Mouse (Mus musculus): ENCODE data around the gene Kdm2b. TPM values are rescaled to one million over a fixed set of nuclear protein-coding genes. Genes with fewer than 3 reads are reported as not detected.
A peak's percentile ranks its signal among the peaks of the same experiment; 100 is the strongest.

Kdm2b gene
- polyA plus RNA-seq (2012; fragmentation: generic; extraction: Trizol): 10.1 TPM

GRCm38 (mm10) chr5:122989551-122990330 lies at the start of gene Kdm2b:
Gene Kdm2b (minus strand): TSS chr5:122989823.
- peak within 1 kb of the TSS; percentile 33 for H3ac ChIP-seq (ENCODE audit: control insufficient read depth, insufficient read length)
- TF ChIP-seq POLR2AphosphoS2 (IDR thresholded peaks at IDR 0.05; ENCODE audit: insufficient read length, low read depth) (no peak), MAX (IDR thresholded peaks at IDR 0.05; ENCODE audit: low read depth) (no peak), TCF3 (IDR thresholded peaks at IDR 0.05; ENCODE audit: insufficient read length, low read depth) (no peak), USF1 (IDR thresholded peaks at IDR 0.05; ENCODE audit: low read depth) (no peak), SRF (IDR thresholded peaks at IDR 0.05; ENCODE audit: control insufficient read depth, insufficient read length, low read depth) (no peak), REST (IDR thresholded peaks at IDR 0.05; ENCODE audit: insufficient read depth, insufficient read length) (no peak), E2F4 (IDR thresholded peaks at IDR 0.05; ENCODE audit: insufficient read depth) (no peak), POLR2A (IDR thresholded peaks at IDR 0.05; ENCODE audit: insufficient read length, low read depth) (no peak), TCF12 (IDR thresholded peaks at IDR 0.05; ENCODE audit: insufficient read depth, poor library complexity, severe bottlenecking) (no peak), CEBPB (IDR thresholded peaks at IDR 0.05; ENCODE audit: insufficient read depth, poor library complexity, severe bottlenecking) (no peak), MYOD1 (IDR thresholded peaks at IDR 0.05; ENCODE audit: control insufficient read depth in 1 of 3, insufficient read length in 2 of 3, low read depth in 2 of 3) (no peak), MYOG (IDR thresholded peaks at IDR 0.05; ENCODE audit: control insufficient read depth in 1 of 3, insufficient read depth in 1 of 3, insufficient read length in 2 of 3, low read depth in 2 of 3) (no peak)
- peak within 1 kb of the TSS; percentile 83 for H3K4me2 ChIP-seq (ENCODE audit: low read depth)
- H3K27me3 ChIP-seq (ENCODE audit: control insufficient read depth, insufficient read depth, insufficient read length): no peaks in the 10 kb centered on the region
- H3K79me2 ChIP-seq (ENCODE audit: control insufficient read depth, insufficient read depth): no peaks in the 10 kb centered on the region
- H3K4me3 ChIP-seq: peak within 1 kb of the TSS; percentile 67
- no peaks in the 10 kb centered on the region for H3K36me3 ChIP-seq (ENCODE audit: control insufficient read depth, insufficient read depth)

- no peaks in the 10 kb centered on the region for H3K27me3 ChIP-seq (ENCODE audit: control insufficient read depth, insufficient read depth, insufficient read length)
- no peaks in the 10 kb centered on the region for H3K36me3 ChIP-seq (ENCODE audit: control insufficient read depth, insufficient read depth)
- H3K4me3 ChIP-seq: no peak overlapping the region
- TF ChIP-seq E2F4 (IDR thresholded peaks at IDR 0.05; ENCODE audit: insufficient read depth) (no peak), POLR2A (IDR thresholded peaks at IDR 0.05; ENCODE audit: insufficient read length, low read depth) (peak; percentile 47), MYOD1 (IDR thresholded peaks at IDR 0.05; ENCODE audit: control insufficient read depth in 1 of 3, insufficient read length in 2 of 3, low read depth in 2 of 3) (no peak)
- no peaks in the 10 kb centered on the region for H3K79me2 ChIP-seq (ENCODE audit: control insufficient read depth, insufficient read depth)
- H3ac ChIP-seq (ENCODE audit: control insufficient read depth, insufficient read length): no peak overlapping the region
- peak overlapping the region; percentile 49 for H3K4me2 ChIP-seq (ENCODE audit: low read depth)
These were observed 49.6 kb upstream of the Kdm2b start for GRCm38 (mm10) chr5:123039120-123039752.

GRCm38 (mm10) chr5:123038115-123038514 lies 48.5 kb upstream of the Kdm2b start:
- Histone ChIP-seq H3K36me3 (ENCODE audit: control insufficient read depth, insufficient read depth) (no peaks in the 10 kb centered on the region), H3K4me3 (no peak overlapping the region), H3K79me2 (ENCODE audit: control insufficient read depth, insufficient read depth) (no peaks in the 10 kb centered on the region), H3K4me2 (ENCODE audit: low read depth) (no peak overlapping the region), H3ac (ENCODE audit: control insufficient read depth, insufficient read length) (no peak overlapping the region), H3K27me3 (ENCODE audit: control insufficient read depth, insufficient read depth, insufficient read length) (no peaks in the 10 kb centered on the region)
- no peak for TF ChIP-seq SRF (IDR thresholded peaks at IDR 0.05; ENCODE audit: control insufficient read depth, insufficient read length, low read depth)
- TF ChIP-seq TCF12 (IDR thresholded peaks at IDR 0.05; ENCODE audit: insufficient read depth, poor library complexity, severe bottlenecking): no peak
- TF ChIP-seq REST (IDR thresholded peaks at IDR 0.05; ENCODE audit: insufficient read depth, insufficient read length): no peak
- no peak for TF ChIP-seq TCF3 (IDR thresholded peaks at IDR 0.05; ENCODE audit: insufficient read length, low read depth)
- TF ChIP-seq POLR2A (IDR thresholded peaks at IDR 0.05; ENCODE audit: insufficient read length, low read depth): no peak
- no peak for TF ChIP-seq CEBPB (IDR thresholded peaks at IDR 0.05; ENCODE audit: insufficient read depth, poor library complexity, severe bottlenecking)
- TF ChIP-seq E2F4 (IDR thresholded peaks at IDR 0.05; ENCODE audit: insufficient read depth): no peak

- no peaks in the 10 kb centered on the region for H3K36me3 ChIP-seq (ENCODE audit: control insufficient read depth, insufficient read depth)
These were observed 45.9 kb upstream of the Kdm2b start for GRCm38 (mm10) chr5:123035564-123035963.

More at GRCm38 (mm10) chr5:123035564-123035963, 45.9 kb upstream of the Kdm2b start:
- no peak for TF ChIP-seq SRF (IDR thresholded peaks at IDR 0.05; ENCODE audit: control insufficient read depth, insufficient read length, low read depth)
- TF ChIP-seq REST (IDR thresholded peaks at IDR 0.05; ENCODE audit: insufficient read depth, insufficient read length): no peak
- no peak for TF ChIP-seq CEBPB (IDR thresholded peaks at IDR 0.05; ENCODE audit: insufficient read depth, poor library complexity, severe bottlenecking)
- TF ChIP-seq POLR2A (IDR thresholded peaks at IDR 0.05; ENCODE audit: insufficient read length, low read depth): no peak
- no peak for TF ChIP-seq POLR2AphosphoS2 (IDR thresholded peaks at IDR 0.05; ENCODE audit: insufficient read length, low read depth)
- TF ChIP-seq MYOD1 (IDR thresholded peaks at IDR 0.05; ENCODE audit: control insufficient read depth in 1 of 3, insufficient read length in 2 of 3, low read depth in 2 of 3): no peak
- TF ChIP-seq TCF3 (IDR thresholded peaks at IDR 0.05; ENCODE audit: insufficient read length, low read depth): no peak
- TF ChIP-seq MAX (IDR thresholded peaks at IDR 0.05; ENCODE audit: low read depth): no peak
- no peak for TF ChIP-seq MYOG (IDR thresholded peaks at IDR 0.05; ENCODE audit: control insufficient read depth in 1 of 3, insufficient read depth in 1 of 3, insufficient read length in 2 of 3, low read depth in 2 of 3)
- TF ChIP-seq USF1 (IDR thresholded peaks at IDR 0.05; ENCODE audit: low read depth): no peak
- TF ChIP-seq E2F4 (IDR thresholded peaks at IDR 0.05; ENCODE audit: insufficient read depth): no peak
- TF ChIP-seq TCF12 (IDR thresholded peaks at IDR 0.05; ENCODE audit: insufficient read depth, poor library complexity, severe bottlenecking): no peak
- Histone ChIP-seq H3K79me2 (ENCODE audit: control insufficient read depth, insufficient read depth) (no peaks in the 10 kb centered on the region), H3K4me3 (no peak overlapping the region), H3K27me3 (ENCODE audit: control insufficient read depth, insufficient read depth, insufficient read length) (no peaks in the 10 kb centered on the region), H3ac (ENCODE audit: control insufficient read depth, insufficient read length) (no peak overlapping the region), H3K4me2 (ENCODE audit: low read depth) (no peak overlapping the region)
